Mouse (Mus musculus) heart, postnatal 25 days (tissue): Measurements from ENCODE around the gene Acot11. TPM values are rescaled to one million over a fixed set of nuclear protein-coding genes. Genes with fewer than 3 reads are reported as not detected.
"Not testable (repeated sequence)": the region's sequence is repeated elsewhere in the genome, so short reads cannot be mapped to it uniquely, and the experiment has no call there.

Experiments
- DNase-seq: peaks from one replicate; pipeline ENCODE4 v3.0.0; 2022; ENCODE audit warnings: low spot score
- intact Hi-C: fragments of 180-260 bp; cut with DNase I; formaldehyde crosslinking; loops from one replicate; pipeline ENCODE4 v1.15.1; 2025
- total RNA-seq, 2 experiments: library from RNA; stranded (reverse); gene quantifications; 2 replicates each; pipeline ENCODE4 v1.2.3; 2021

Gene Acot11
- total RNA-seq, 2 experiments from 2014 or later, result 28.6 to 37.1 TPM

GRCm38 (mm10) chr4:106815396-106816324, 10.9 kb upstream of the Acot11 start:
- intact Hi-C loops, result no loop called here
- no peak for DNase-seq

GRCm38 (mm10) chr4:106811162-106811561, 6.4 kb upstream of the Acot11 start:
- intact Hi-C loops, result no loop called here
- no peak for DNase-seq

- intact Hi-C loops, result no loop called here
- DNase-seq, result no peak
Measured at GRCm38 (mm10) chr4:106810039-106810438, 5.2 kb upstream of the Acot11 start.

- intact Hi-C loops, result no loop called here
- DNase-seq, result no peak
Measured at GRCm38 (mm10) chr4:106807287-106807686, 2.5 kb upstream of the Acot11 start.

- no peak for DNase-seq
- intact Hi-C loops, result loop anchor here (2.0 kb wide), 1 partner anchor 357 kb away; no protein-coding TSS in a partner anchor
Measured at GRCm38 (mm10) chr4:106805890-106806289, 1.1 kb upstream of the Acot11 start.

GRCm38 (mm10) chr4:106804201-106804909, 443 bp downstream of the Acot11 start:
- no peak for DNase-seq
- intact Hi-C loops, result loop anchor here (2.0 kb wide), 1 partner anchor 358 kb away; no protein-coding TSS in a partner anchor

- DNase-seq, result no peak
- intact Hi-C loops, result loop anchor here (2.0 kb wide), 1 partner anchor 359 kb away; no protein-coding TSS in a partner anchor
Measured at GRCm38 (mm10) chr4:106803781-106804180, 1.0 kb downstream of the Acot11 start.

- peak; percentile 76 for DNase-seq
- intact Hi-C loops, result no loop called here
Measured at GRCm38 (mm10) chr4:106799772-106800336, 4.9 kb downstream of the Acot11 start.

- intact Hi-C loops, result no loop called here
- no peak for DNase-seq
Measured at GRCm38 (mm10) chr4:106798908-106799546, 5.8 kb downstream of the Acot11 start.

- intact Hi-C loops, result no loop called here
- no peak for DNase-seq
Measured at GRCm38 (mm10) chr4:106795289-106795688, 9.5 kb downstream of the Acot11 start.

GRCm38 (mm10) chr4:106794247-106794646, 10.6 kb downstream of the Acot11 start:
- intact Hi-C loops, result no loop called here
- DNase-seq, result no peak

- intact Hi-C loops, DNase-seq: not testable (repeated sequence)
Measured at GRCm38 (mm10) chr4:106793826-106794225, 11.0 kb downstream of the Acot11 start.

- intact Hi-C loops, result no loop called here
- DNase-seq, result no peak
Measured at GRCm38 (mm10) chr4:106792276-106792675, 12.5 kb downstream of the Acot11 start.

- intact Hi-C loops, result no loop called here
- DNase-seq, result no peak
Measured at GRCm38 (mm10) chr4:106790938-106791337, 13.9 kb downstream of the Acot11 start.

GRCm38 (mm10) chr4:106790218-106790617, 14.6 kb downstream of the Acot11 start:
- intact Hi-C loops, DNase-seq: not testable (repeated sequence)

- intact Hi-C loops, result no loop called here
- no peak for DNase-seq
Measured at GRCm38 (mm10) chr4:106789705-106790104, 15.1 kb downstream of the Acot11 start.

- intact Hi-C loops, result no loop called here
- no peak for DNase-seq
Measured at GRCm38 (mm10) chr4:106788627-106789026, 16.2 kb downstream of the Acot11 start.

GRCm38 (mm10) chr4:106787830-106788229, 17.0 kb downstream of the Acot11 start:
- intact Hi-C loops, result no loop called here
- no peak for DNase-seq

GRCm38 (mm10) chr4:106785753-106786540, 18.9 kb downstream of the Acot11 start:
- intact Hi-C loops, result no loop called here
- peak; percentile 27 for DNase-seq
